Mouse (Mus musculus) embryonic facial prominence, embryonic 15.5 days (tissue): ENCODE measurements around the gene Cplane1. TPM values are rescaled to one million over a fixed set of nuclear protein-coding genes. Genes with fewer than 3 reads are reported as not detected.
A peak's percentile ranks its signal among the peaks of the same experiment; 100 is the strongest.

Source experiments
- ATAC-seq: fragments of 200-750 bp; cut with Nextera tagmentation; 2 replicates; pipeline ENCODE4 v1.8.0; 2017; ENCODE audit warnings: low read depth, moderate TSS enrichment; ENCODE audit not compliant: insufficient number of reproducible peaks, low FRiP score, low TSS enrichment
- H3K27ac ChIP-seq: fragments of 300-500 bp; sonication (generic); replicated peaks from 2 replicates; pipeline ENCODE4 v1.5.1; 2015; ENCODE audit warnings: mild to moderate bottlenecking, inconsistent platforms
- H3K27me3 ChIP-seq: fragments of 300-500 bp; sonication (generic); 2 replicates; pipeline ENCODE4 v1.6.1; 2015; ENCODE audit warnings: inconsistent platforms
- H3K36me3 ChIP-seq: fragments of 300-500 bp; sonication (generic); 2 replicates; pipeline ENCODE4 v1.6.1; 2015; ENCODE audit warnings: mild to moderate bottlenecking, inconsistent platforms
- H3K4me1 ChIP-seq: fragments of 300-500 bp; sonication (generic); 2 replicates; pipeline ENCODE4 v1.6.1; 2015; ENCODE audit warnings: inconsistent platforms
- H3K4me2 ChIP-seq: fragments of 300-500 bp; sonication (generic); replicated peaks from 2 replicates; pipeline ENCODE4 v1.6.1; 2015; ENCODE audit warnings: mild to moderate bottlenecking, inconsistent platforms
- H3K4me3 ChIP-seq: fragments of 300-500 bp; sonication (generic); replicated peaks from 2 replicates; pipeline ENCODE4 v1.5.1; 2015; ENCODE audit warnings: mild to moderate bottlenecking, inconsistent platforms
- H3K9ac ChIP-seq: fragments of 300-500 bp; sonication (generic); 2 replicates; pipeline ENCODE4 v1.6.1; 2015; ENCODE audit warnings: inconsistent platforms
- H3K9me3 ChIP-seq: fragments of 300-500 bp; sonication (generic); replicated peaks from 2 replicates; pipeline ENCODE4 v1.6.1; 2016; ENCODE audit warnings: inconsistent platforms
- WGBS: fragments of 180-500 bp; shearing (Covaris S2); methylation state at CpG from one replicate; pipeline ENCODE4 v1.1.7; 2015; 5-methylcytosine and 5-hydroxymethylcytosine counted together
- polyA plus RNA-seq: library from polyadenylated mRNA; unstranded; fragments of >200 nt; fragmentation: Nextera tagmentation; extraction: Ambion mirVana; gene quantifications from 2 replicates; pipeline ENCODE4 v1.2.1, GENCODE M21; 2015

The Cplane1 gene
- polyA plus RNA-seq, result 9.0 and 9.1 TPM in 2 replicates

- Histone ChIP-seq H3K4me1 (peaks cover 3% of the 10 kb centered on the region), H3K27ac (peak within 1 kb of the TSS; percentile 89), H3K9ac (peak within 1 kb of the TSS; percentile 87), H3K27me3 (no peaks in the 10 kb centered on the region), H3K36me3 (peaks cover 16% of the 10 kb centered on the region), H3K9me3 (no peaks in the 10 kb centered on the region), H3K4me3 (peak within 1 kb of the TSS; percentile 76), H3K4me2 (peak within 1 kb of the TSS; percentile 62)
- under 1% methylated on average over 44 of the region's 47 CpGs for WGBS
- ATAC-seq, result peak; percentile 96
Observed at GRCm38 (mm10) chr15:8168591-8169265, at the start of gene Cplane1. Cplane1 (plus strand) TSS chr15:8169106.

DNA sequence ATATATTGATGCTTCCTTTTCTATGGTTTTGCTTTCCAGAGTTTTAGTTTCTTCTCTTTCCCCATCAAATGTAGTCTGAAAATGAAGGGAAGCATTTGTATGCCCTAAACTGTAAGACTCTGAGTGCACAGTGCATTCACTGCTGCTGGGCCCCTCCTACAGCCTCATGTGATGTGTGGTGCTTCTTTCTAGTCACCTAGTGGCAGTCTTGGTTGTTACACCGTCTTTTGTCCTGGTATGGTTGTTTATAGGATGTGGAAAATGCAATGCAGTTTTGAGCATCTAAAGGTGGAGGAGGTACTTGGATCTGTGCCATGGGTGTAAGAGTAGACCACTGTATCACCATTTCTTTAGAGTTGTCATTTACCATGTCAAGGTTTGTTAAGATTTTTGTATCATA lies 39.6 kb upstream of the Cplane1 start:
- no peaks in the 10 kb centered on the region for H3K27me3 ChIP-seq
- no peak overlapping the region for H3K4me3 ChIP-seq
- 65% methylated on average over 1 of the region's 1 CpGs for WGBS
- no peak overlapping the region for H3K4me2 ChIP-seq
- ATAC-seq, result no peak
- H3K36me3 ChIP-seq, result peaks cover 72% of the 10 kb centered on the region
- H3K9ac ChIP-seq, result no peak overlapping the region
- H3K9me3 ChIP-seq, result no peaks in the 10 kb centered on the region
- H3K4me1 ChIP-seq, result no peaks in the 10 kb centered on the region
- no peak overlapping the region for H3K27ac ChIP-seq

GRCm38 (mm10) chr15:8131268-8131667 lies 37.6 kb upstream of the Cplane1 start:
- Histone ChIP-seq H3K27me3 (no peaks in the 10 kb centered on the region), H3K9me3 (no peaks in the 10 kb centered on the region), H3K4me2 (no peak overlapping the region), H3K27ac (no peak overlapping the region), H3K36me3 (peaks cover 84% of the 10 kb centered on the region), H3K4me1 (no peaks in the 10 kb centered on the region), H3K4me3 (no peak overlapping the region), H3K9ac (no peak overlapping the region)
- WGBS, result 98% methylated on average over 3 of the region's 3 CpGs
- ATAC-seq, result no peak

DNA sequence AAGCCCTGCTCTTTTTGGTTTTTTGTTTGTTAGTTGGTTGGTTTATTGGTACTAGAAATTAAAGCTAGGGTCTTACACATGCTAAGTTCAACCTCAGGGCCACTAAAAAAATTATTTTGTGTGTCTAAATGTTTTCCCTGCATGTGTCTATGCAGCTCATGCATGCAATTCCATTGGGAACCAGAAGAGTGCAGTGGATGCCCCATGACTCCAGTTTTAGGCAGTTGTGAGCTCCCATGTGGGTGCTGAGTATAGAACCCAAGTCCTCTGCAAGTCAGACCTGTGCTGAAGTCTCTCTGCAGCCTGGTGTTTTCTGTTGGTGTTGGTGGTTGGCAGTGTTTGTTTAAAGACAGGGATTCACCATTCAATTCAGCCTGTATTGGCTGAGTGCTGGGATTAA lies 37.1 kb upstream of the Cplane1 start:
- no peak for ATAC-seq
- Histone ChIP-seq H3K9me3 (no peaks in the 10 kb centered on the region), H3K4me3 (no peak overlapping the region), H3K27me3 (no peaks in the 10 kb centered on the region), H3K27ac (no peak overlapping the region), H3K4me2 (no peak overlapping the region), H3K9ac (no peak overlapping the region), H3K4me1 (no peaks in the 10 kb centered on the region), H3K36me3 (peaks cover 83% of the 10 kb centered on the region)

DNA sequence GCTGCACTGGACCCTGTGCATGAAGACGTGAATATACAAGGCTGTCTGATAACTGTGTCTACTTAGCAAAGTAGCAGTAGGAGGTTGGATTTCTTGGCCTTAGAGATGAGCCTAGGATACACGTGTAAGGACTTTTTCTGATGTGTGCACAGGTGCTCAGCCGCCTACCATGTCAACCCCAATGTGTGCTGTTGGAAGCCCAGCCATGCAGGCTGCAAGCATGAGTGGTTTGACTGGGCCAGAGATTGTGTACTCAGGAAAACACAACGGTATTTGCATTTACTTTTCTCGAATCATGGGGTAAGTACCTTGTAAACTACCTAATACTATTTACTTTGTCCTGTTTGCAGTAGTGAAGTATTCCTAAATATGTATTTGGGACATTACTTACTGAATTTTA lies 33.3 kb upstream of the Cplane1 start:
- Histone ChIP-seq H3K27ac (no peak overlapping the region), H3K4me1 (no peaks in the 10 kb centered on the region), H3K27me3 (no peaks in the 10 kb centered on the region), H3K4me3 (no peak overlapping the region), H3K9me3 (no peaks in the 10 kb centered on the region), H3K9ac (no peak overlapping the region), H3K36me3 (peaks cover 81% of the 10 kb centered on the region), H3K4me2 (no peak overlapping the region)
- 93% methylated on average over 5 of the region's 5 CpGs for WGBS
- no peak for ATAC-seq

DNA sequence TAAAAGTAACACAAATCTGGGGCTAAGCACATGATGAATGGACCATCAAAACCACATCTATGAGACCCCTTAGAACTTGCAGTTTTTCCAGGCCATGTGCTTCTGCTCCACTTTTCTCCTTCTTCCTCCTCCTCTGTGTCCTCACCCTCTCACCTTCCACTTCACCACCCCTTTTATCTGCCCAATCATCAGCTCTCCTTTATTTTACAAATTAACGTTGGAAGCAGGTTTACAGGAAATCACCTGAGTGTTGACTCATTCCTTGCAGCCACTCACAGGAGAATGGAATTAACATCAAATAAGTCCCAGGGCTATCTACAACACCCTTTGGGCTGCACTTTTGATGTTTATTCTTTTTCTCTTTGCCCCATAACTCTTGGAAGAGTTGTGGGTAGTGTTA lies 7.1 kb upstream of the Cplane1 start:
- Histone ChIP-seq H3K4me3 (no peak overlapping the region), H3K36me3 (peaks cover 33% of the 10 kb centered on the region), H3K27me3 (no peaks in the 10 kb centered on the region), H3K27ac (no peak overlapping the region), H3K9ac (no peak overlapping the region), H3K4me1 (no peaks in the 10 kb centered on the region), H3K4me2 (no peak overlapping the region), H3K9me3 (no peaks in the 10 kb centered on the region)
- ATAC-seq, result no peak
- whole genome bisulfite sequencing, result 73% methylated on average over 1 of the region's 1 CpGs

GRCm38 (mm10) chr15:8169266-8169746 lies 400 bp downstream of the Cplane1 start:
- ATAC-seq, result peak; percentile 78
- 0% methylated on average over 25 of the region's 25 CpGs for WGBS

GRCm38 (mm10) chr15:8189563-8189962 lies 20.7 kb downstream of the Cplane1 start:
- Histone ChIP-seq H3K27ac (no peak overlapping the region), H3K27me3 (no peaks in the 10 kb centered on the region), H3K9ac (no peak overlapping the region), H3K4me1 (no peaks in the 10 kb centered on the region), H3K9me3 (no peaks in the 10 kb centered on the region), H3K4me2 (no peak overlapping the region), H3K36me3 (peaks cover 50% of the 10 kb centered on the region), H3K4me3 (no peak overlapping the region)
- WGBS, result 93% methylated on average over 3 of the region's 3 CpGs
- no peak for ATAC-seq

More at GRCm38 (mm10) chr15:8169266-8169746, 400 bp downstream of the Cplane1 start:
- H3K4me2 ChIP-seq, result peak overlapping the region; percentile 62
- H3K27ac ChIP-seq, result peak overlapping the region; percentile 61; the same call in 1 of the 2 replicates
- H3K27me3 ChIP-seq, result no peaks in the 10 kb centered on the region
- H3K36me3 ChIP-seq, result peaks cover 21% of the 10 kb centered on the region
- H3K4me1 ChIP-seq, result peaks cover 3% of the 10 kb centered on the region
- no peaks in the 10 kb centered on the region for H3K9me3 ChIP-seq
- peak overlapping the region; percentile 76 for H3K4me3 ChIP-seq
- H3K9ac ChIP-seq, result peak overlapping the region; percentile 87

- H3K4me3 ChIP-seq, result no peak overlapping the region
- H3K4me2 ChIP-seq, result no peak overlapping the region
- no peaks in the 10 kb centered on the region for H3K27me3 ChIP-seq
- no peaks in the 10 kb centered on the region for H3K4me1 ChIP-seq
- H3K9ac ChIP-seq, result no peak overlapping the region
- ATAC-seq, result no peak
- H3K9me3 ChIP-seq, result no peaks in the 10 kb centered on the region
- H3K36me3 ChIP-seq, result peaks cover 59% of the 10 kb centered on the region
- WGBS, result 92% methylated on average over 3 of the region's 3 CpGs
- H3K27ac ChIP-seq, result no peak overlapping the region
Observed at GRCm38 (mm10) chr15:8190435-8190834, 21.5 kb downstream of the Cplane1 start.

DNA sequence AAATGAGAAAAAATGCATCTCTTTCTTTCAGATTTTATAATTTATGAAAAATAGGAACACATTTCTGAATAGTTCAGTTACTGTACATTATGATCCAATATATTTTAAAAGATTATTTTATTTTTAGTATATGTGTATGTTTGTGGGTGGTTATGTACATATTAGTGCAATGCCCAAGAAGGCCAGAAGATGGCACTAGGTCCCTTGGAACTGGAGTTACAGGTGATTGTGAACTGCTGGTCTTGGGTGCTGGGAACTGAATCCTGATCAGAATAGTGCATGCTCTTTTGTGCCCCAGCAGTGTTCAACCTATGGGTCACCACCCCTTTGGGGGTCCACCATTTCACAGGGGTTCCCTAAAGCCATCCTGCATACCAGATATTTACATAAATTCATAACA lies 31.4 kb downstream of the Cplane1 start:
- H3K4me3 ChIP-seq, result no peak overlapping the region
- no peaks in the 10 kb centered on the region for H3K4me1 ChIP-seq
- H3K9me3 ChIP-seq, result no peaks in the 10 kb centered on the region
- no peaks in the 10 kb centered on the region for H3K27me3 ChIP-seq
- no peak overlapping the region for H3K4me2 ChIP-seq
- no peak overlapping the region for H3K27ac ChIP-seq
- H3K9ac ChIP-seq, result no peak overlapping the region
- no peak for ATAC-seq
- peaks cover 70% of the 10 kb centered on the region for H3K36me3 ChIP-seq

GRCm38 (mm10) chr15:8208362-8208761 lies 39.5 kb downstream of the Cplane1 start:
- 88% methylated on average over 6 of the region's 6 CpGs for WGBS
- H3K27ac ChIP-seq, result no peak overlapping the region
- H3K36me3 ChIP-seq, result peaks cover 46% of the 10 kb centered on the region
- H3K4me3 ChIP-seq, result no peak overlapping the region
- no peaks in the 10 kb centered on the region for H3K4me1 ChIP-seq
- ATAC-seq, result no peak
- H3K9ac ChIP-seq, result no peak overlapping the region
- no peak overlapping the region for H3K4me2 ChIP-seq
- H3K27me3 ChIP-seq, result no peaks in the 10 kb centered on the region
- H3K9me3 ChIP-seq, result no peaks in the 10 kb centered on the region

DNA sequence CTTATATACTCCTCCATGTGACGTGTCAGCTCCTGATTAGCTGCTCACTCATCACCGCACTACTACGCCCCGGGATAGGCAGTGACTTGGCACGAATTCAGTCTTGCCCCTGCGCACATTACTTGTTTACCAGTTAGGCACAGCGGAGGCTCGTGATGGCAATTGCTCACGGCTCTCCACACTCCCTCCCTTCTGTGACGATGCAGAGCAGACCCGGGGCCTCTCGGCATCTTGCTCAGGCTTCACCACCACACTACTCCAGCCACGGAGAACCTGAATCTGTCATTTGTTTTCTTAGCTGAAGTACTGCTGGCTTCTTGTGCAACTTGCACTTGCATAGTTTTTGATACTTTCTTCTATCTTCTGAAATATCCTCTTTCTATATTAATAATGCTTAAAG lies 45.9 kb downstream of the Cplane1 start:
- no peaks in the 10 kb centered on the region for H3K9me3 ChIP-seq
- peaks cover 43% of the 10 kb centered on the region for H3K36me3 ChIP-seq
- H3K9ac ChIP-seq, result no peak overlapping the region
- no peak overlapping the region for H3K4me2 ChIP-seq
- no peak overlapping the region for H3K4me3 ChIP-seq
- no peak overlapping the region for H3K27ac ChIP-seq
- H3K27me3 ChIP-seq, result no peaks in the 10 kb centered on the region
- H3K4me1 ChIP-seq, result no peaks in the 10 kb centered on the region
- WGBS, result 91% methylated on average over 13 of the region's 13 CpGs
- no peak for ATAC-seq
